Mouse (Mus musculus) adrenal gland, adult (tissue): ENCODE data around the gene Gpr132.
A peak's percentile ranks its signal among the peaks of the same experiment; 100 is the strongest.

Experiments
- DNase-seq, 2 experiments: peaks; one replicate each; pipeline ENCODE4 v3.0.0; 2022 to 2023; ENCODE audit warnings: low spot score in 1 of 2; ENCODE audit not compliant: inconsistent age in 2 of 2

Gpr132 gene

GRCm38 (mm10) chr12:112868178-112869087 lies at the start of gene Gpr132:
Gene Gpr132, minus strand, starts transcription at chr12:112868228.
- DNase-seq: peak; percentile 41 to 67

GRCm38 (mm10) chr12:112917486-112917885 lies 49.5 kb upstream of the Gpr132 start:
- peak in 1 of 2 experiments; percentile 60 for DNase-seq

DNA sequence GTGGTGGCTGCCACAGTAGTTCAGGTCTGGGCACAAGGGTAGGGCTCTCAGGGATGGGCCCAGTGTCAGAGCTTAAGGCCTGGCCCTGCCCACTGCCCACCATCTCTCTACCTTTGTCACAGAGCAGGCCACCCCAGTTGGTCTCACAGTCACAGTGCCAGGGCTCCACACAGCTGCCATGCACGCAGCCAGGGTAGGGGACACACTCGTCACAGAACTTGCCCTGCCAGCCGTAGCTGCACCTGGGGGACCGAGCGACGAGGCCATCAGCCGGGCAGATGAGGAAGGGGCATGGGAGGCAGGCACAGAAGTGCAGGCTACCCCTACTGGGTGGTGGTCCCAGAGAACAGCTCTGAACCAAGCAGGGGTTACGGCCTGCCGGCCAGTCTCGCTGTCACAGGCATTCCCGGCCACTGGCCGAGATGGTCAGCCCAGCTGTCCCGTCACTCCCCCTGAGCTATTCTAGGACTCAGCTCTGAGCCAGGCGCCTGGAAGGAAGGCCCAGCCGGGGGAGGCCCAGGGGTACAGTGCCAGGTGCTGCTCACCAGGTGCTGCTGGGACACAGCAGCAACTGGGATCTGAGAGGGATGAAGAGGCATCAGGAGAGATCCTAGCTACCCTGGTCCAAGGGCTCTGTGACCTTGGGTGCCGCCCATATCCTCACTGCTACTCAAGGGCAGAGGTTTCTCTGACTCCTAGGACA lies 48.8 kb upstream of the Gpr132 start:
- no peak for DNase-seq

DNA sequence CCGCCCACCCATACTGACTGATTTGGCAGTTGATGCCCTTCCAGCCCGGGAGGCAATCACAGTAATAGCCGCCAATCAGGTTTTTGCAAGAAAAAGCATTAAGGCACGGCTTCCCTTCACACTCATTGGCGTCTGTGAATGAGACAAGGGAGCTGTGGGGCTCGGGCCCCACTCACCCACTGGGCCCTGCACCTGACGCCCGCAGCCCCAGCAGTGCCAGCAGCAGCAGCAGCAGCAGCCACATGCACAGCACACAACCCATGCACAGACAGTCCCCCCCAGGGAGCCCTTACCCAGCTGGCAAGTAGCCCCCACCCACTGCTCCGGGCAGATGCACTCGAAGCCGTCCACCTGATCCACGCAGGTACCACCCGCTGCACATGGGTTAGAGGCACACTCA lies 47.6 kb upstream of the Gpr132 start:
- DNase-seq: no peak

GRCm38 (mm10) chr12:112914527-112914926 lies 46.5 kb upstream of the Gpr132 start:
- peak in 1 of 2 experiments; percentile 55 for DNase-seq

GRCm38 (mm10) chr12:112912951-112913745 lies 45.1 kb upstream of the Gpr132 start:
- no peak for DNase-seq

DNA sequence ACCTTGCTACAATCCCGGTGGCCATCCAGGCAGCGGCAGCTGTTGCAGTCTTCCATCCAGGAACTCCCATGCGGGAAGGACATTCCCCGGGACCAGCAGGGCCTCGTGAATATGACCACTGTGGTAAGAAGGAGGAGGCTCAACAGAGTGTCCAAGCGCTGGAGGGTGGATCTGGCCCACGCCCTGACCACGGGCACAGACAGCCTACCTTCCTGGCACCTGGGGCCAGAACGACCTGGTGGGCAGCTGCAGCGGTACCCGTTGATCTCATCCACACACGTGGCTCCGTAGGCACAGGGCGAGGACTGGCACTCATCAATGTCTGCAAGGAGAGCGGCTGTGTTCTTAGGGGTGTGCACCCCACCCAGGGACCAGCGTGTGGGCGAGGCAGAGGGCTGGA lies 43.7 kb upstream of the Gpr132 start:
- DNase-seq: no peak

DNA sequence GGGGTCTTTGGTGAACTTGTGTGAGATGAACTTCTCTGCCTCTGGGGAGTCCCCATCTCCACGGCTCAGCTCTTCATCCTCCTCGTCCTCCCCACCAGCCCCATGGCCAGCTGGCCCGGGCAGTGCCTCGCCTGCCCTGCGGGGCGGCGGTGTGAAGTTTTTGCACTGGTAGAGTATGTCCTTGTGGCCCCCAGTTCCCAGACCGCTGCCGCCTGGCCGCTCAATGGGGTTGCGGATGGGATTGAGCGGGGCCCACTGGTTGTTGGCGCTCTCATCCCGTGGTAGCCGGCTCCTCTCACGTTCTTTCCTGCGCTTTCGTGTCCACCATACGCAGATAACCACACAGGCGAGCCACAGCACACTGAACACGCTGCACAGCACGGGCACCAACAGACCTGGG lies 41.0 kb upstream of the Gpr132 start:
- DNase-seq: no peak

GRCm38 (mm10) chr12:112905001-112905400 lies 37.0 kb upstream of the Gpr132 start:
- DNase-seq: no peak

GRCm38 (mm10) chr12:112903941-112904340 lies 35.9 kb upstream of the Gpr132 start:
- no peak for DNase-seq

DNA sequence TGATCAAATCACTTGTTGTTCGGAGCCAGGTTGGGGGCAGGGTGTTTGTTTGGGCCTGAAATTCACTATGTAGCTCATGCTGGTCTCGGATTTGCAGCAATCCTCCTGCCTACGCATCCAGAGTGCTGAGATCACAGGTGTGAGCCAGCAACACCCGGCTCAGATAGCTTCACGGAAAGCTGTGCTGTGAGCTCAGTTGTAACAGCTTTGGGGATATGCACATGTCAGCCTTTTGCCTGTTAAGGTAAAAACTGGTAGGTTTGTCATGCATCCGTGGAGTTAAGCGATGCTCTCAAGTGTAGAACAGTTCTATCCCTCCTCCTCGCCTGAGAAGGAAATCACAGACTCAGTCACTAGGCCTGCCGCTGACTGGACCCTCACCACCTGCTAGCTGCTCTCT lies 32.6 kb upstream of the Gpr132 start:
- no peak for DNase-seq

DNA sequence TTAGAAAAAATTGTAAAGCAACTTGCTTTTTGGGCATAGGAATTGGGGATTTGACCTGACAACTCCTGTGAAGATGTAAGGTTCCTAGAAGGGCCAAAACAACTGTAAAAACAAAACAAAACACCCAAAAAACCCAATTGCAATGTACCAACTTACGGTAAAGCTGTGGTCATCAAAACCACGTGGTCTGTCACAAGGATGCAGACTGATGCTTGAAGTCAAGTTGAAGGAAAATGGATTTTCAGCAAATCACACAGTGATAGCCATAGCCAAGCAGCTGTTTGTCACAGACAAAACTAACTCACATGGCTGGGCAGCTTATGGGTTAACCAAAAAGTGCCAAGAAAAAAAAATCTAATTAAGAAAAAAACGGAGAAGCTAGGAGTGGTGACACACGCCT lies 30.9 kb upstream of the Gpr132 start:
- no peak for DNase-seq

- no peak for DNase-seq
Measured at GRCm38 (mm10) chr12:112898351-112898750, 30.3 kb upstream of the Gpr132 start.

GRCm38 (mm10) chr12:112897522-112898212 lies 29.6 kb upstream of the Gpr132 start:
- peak; percentile 79 to 82 for DNase-seq

DNA sequence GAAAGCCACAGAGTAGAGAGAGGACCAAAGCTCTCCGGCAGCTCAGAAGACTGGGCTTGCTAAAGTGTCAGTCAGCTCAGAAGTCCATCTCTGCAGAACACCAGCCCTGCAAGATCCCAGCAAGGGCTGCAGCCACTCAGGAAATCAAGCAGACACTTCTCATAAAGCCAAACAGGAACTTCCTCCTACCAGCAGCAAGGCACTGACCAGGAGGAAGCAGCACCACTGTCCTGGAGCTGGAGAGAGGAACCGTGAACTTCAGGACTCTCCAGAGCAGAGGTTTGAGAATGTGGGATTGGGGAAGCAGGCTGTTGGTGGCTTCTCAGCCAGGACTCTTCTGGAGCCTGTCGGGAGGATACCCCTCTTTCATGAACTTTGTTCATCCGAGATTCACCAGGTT lies 26.9 kb upstream of the Gpr132 start:
- DNase-seq: peak in 1 of 2 experiments; percentile 63

DNA sequence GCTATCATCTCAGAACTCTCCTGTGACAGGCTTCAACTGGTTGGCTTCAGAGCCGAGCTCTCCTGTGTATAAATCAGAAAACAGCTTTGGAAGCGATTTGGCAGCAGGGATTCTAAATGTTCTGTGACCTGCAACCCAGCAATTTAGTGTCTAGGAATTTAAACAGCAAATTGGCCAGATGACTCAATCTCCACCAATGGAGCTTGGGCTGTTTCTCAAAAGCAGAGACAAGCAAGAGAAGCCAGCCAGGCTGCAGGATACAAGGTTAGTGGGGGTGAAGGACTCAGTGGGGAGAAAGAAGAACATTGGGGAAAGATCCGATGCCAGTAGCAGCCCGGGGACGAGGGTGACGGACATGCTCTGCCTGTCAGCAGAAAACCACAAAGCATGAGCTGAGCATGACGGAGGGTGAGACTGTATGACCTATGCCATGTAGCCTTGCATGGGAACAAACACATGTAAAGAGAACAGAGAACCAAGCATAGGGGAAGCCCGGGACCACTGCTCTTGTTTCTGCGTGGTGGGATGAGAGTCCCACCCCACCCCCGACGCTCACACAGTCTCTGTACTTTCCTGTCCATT lies 26.4 kb upstream of the Gpr132 start:
- DNase-seq: peak; percentile 52 to 75

DNA sequence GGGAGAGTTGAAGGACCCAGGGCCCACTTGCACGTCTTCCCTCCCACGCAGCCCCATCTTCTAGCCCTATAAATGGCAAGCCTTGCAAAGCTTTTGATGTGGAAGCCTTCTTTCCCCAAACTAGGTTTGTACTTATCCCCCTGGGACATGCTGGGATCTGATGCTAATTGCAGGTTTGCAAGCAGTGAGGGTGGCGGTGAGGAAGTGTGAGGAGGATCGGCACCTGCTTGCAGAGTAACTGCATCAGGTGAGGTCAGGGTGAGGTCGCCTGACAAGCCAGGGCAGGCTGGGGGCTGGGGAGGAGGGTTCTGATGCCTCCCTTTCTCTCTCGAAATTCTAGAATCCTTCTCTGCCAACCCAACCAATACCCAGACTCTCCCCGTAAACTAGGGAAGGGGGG lies 17.4 kb upstream of the Gpr132 start:
- DNase-seq: no peak

DNA sequence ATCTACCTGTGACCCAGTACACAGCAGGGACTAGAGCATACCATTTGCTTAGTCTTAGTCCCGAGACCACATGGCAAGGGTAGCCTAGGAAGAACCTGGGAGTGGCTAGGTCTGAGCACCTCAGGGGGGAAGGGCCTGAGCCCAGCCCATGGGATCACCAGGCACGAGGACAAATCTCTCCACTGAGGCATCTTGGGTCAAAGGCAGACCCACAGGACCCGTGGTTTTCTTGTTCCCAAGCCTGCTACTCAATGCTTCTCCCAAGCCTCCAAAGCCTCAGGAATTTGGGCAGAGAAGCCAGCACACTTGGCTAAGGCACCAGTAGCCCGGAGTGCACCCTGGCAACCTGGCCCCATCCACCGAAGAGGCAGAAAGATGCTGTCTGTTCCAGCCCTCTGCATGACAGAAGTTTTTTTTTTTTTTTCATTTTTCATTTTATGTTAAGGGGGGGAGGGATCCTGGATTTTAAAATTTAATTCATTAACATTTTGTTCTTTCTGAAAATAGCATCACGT lies 13.3 kb upstream of the Gpr132 start:
- DNase-seq: no peak

DNA sequence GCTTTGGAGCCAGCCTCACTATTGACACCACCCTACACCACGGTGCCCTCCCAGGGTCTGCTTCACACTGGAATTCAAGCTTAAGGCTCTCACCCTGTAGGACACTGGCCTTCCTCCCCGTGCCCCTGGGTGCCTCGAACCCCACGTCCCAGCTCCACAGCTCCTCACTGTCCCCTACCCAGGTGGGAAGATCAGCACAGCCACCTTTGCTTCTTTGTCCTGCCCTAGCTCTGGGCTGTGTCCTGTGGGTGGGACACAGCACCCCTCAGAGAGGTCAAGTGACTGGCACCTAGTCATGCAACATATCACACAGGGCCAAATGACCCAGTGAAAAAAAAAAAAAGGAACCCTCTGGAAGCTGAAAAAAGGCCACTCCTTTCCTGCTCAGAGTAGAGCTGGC lies 12.6 kb upstream of the Gpr132 start:
- DNase-seq: no peak

GRCm38 (mm10) chr12:112879731-112880130 lies 11.7 kb upstream of the Gpr132 start:
- no peak for DNase-seq
